Mouse (Mus musculus) stomach, postnatal 0 days (tissue): ENCODE data around the gene Cdk5rap3. TPM values are rescaled to one million over a fixed set of nuclear protein-coding genes. Genes with fewer than 3 reads are reported as not detected.

ENCODE experiments used
- ATAC-seq: fragments of 200-750 bp; cut with Nextera tagmentation; 2 replicates; pipeline ENCODE4 v1.8.0; 2017; ENCODE audit not compliant: low FRiP score, low TSS enrichment
- DNase-seq: peaks from one replicate; pipeline ENCODE4 v3.0.0-alpha.2; 2016; ENCODE audit warnings: low spot score
- H3K27ac ChIP-seq: fragments of 300-500 bp; sonication (generic); replicated peaks from 2 replicates; pipeline ENCODE4 v1.5.1; 2014; ENCODE audit warnings: mild to moderate bottlenecking, control low read depth
- H3K27me3 ChIP-seq: fragments of 300-500 bp; sonication (generic); 2 replicates; pipeline ENCODE4 v1.6.1; 2014; ENCODE audit warnings: low read length; ENCODE audit not compliant: control insufficient read depth, insufficient read depth
- H3K36me3 ChIP-seq: fragments of 300-500 bp; sonication (generic); 2 replicates; pipeline ENCODE4 v1.6.1; 2014; ENCODE audit warnings: low read length, mixed read lengths; ENCODE audit not compliant: control insufficient read depth, insufficient read depth
- H3K4me1 ChIP-seq: fragments of 300-500 bp; sonication (generic); replicated peaks from 2 replicates; pipeline ENCODE4 v1.6.1; 2014; ENCODE audit warnings: antibody characterized with exemption; ENCODE audit not compliant: control insufficient read depth, insufficient read depth
- H3K4me2 ChIP-seq: fragments of 300-500 bp; sonication (generic); replicated peaks from 2 replicates; pipeline ENCODE4 v1.6.1; 2014; ENCODE audit warnings: low read depth, mild to moderate bottlenecking, control low read depth, moderate library complexity
- H3K4me3 ChIP-seq: fragments of 300-500 bp; sonication (generic); 2 replicates; pipeline ENCODE4 v1.5.1; 2014; ENCODE audit warnings: low read depth, low read length, control low read depth
- H3K9ac ChIP-seq: fragments of 300-500 bp; sonication (generic); 2 replicates; pipeline ENCODE4 v1.6.1; 2014; ENCODE audit warnings: mild to moderate bottlenecking, low read length, control low read depth, mixed read lengths
- H3K9me3 ChIP-seq: fragments of 300-500 bp; sonication (generic); 2 replicates; pipeline ENCODE4 v1.6.1; 2016; ENCODE audit warnings: low read length; ENCODE audit not compliant: control insufficient read depth
- CTCF ChIP-seq: IDR thresholded peaks from 2 replicates; pipeline ENCODE4 v1.5.1; 2016; ENCODE audit warnings: antibody characterized with exemption, low read depth, mild to moderate bottlenecking, moderate library complexity
- EP300 ChIP-seq: optimal IDR thresholded peaks from 2 replicates; pipeline ENCODE3; 2016; ENCODE audit warnings: antibody characterized with exemption
- WGBS: fragments of 180-500 bp; shearing (Covaris S2); extraction: QIAGEN DNeasy Blood & Tissue Kit; methylation state at CpG from one replicate; pipeline ENCODE4 v1.1.7; 2014; 5-methylcytosine and 5-hydroxymethylcytosine counted together
- polyA plus RNA-seq: library from polyadenylated mRNA; unstranded; fragments of >200 nt; fragmentation: Nextera tagmentation; extraction: Ambion mirVana; gene quantifications from 2 replicates; pipeline ENCODE4 v1.2.1, GENCODE M21; 2015

The Cdk5rap3 gene
- polyA plus RNA-seq, 1 experiment from 2014 or later = 61.7 TPM

- Histone ChIP-seq H3K9ac (no peak overlapping the region), H3K4me1 (no peaks in the 10 kb centered on the region), H3K36me3 (no peaks in the 10 kb centered on the region), H3K4me3 (no peak overlapping the region), H3K27ac (no peak overlapping the region), H3K4me2 (no peak overlapping the region), H3K27me3 (no peaks in the 10 kb centered on the region), H3K9me3 (no peaks in the 10 kb centered on the region)
- no peak for DNase-seq
- no peak for TF ChIP-seq EP300
- TF ChIP-seq CTCF = no peak
- no peak for ATAC-seq
- whole genome bisulfite sequencing = 36% methylated on average over 3 of the region's 3 CpGs
These were observed 37.6 kb downstream of the Cdk5rap3 start for GRCm38 (mm10) chr11:96878715-96879114.

GRCm38 (mm10) chr11:96877071-96877470 lies 39.2 kb downstream of the Cdk5rap3 start:
- ATAC-seq (no peak), DNase-seq (no peak)
- H3K36me3 ChIP-seq = no peaks in the 10 kb centered on the region
- H3K27ac ChIP-seq = no peak overlapping the region
- H3K9me3 ChIP-seq = no peaks in the 10 kb centered on the region
- TF ChIP-seq CTCF (no peak), EP300 (no peak)
- H3K27me3 ChIP-seq = no peaks in the 10 kb centered on the region
- no peak overlapping the region for H3K4me2 ChIP-seq
- 0 out of 2 replicates have a peak, but pooled peaks cover 2% of the 10 kb centered on the region for H3K4me1 ChIP-seq
- no peak overlapping the region for H3K9ac ChIP-seq
- 46% methylated on average over 4 of the region's 4 CpGs for WGBS
- no peak overlapping the region for H3K4me3 ChIP-seq

GRCm38 (mm10) chr11:96876300-96877040 lies 39.8 kb downstream of the Cdk5rap3 start:
- WGBS = 14% methylated on average over 13 of the region's 13 CpGs
- Histone ChIP-seq H3K4me3 (no peak overlapping the region), H3K4me2 (peak overlapping the region; percentile 53), H3K9ac (no peak overlapping the region), H3K4me1 (0 out of 2 replicates have a peak, but pooled peaks cover 2% of the 10 kb centered on the region), H3K9me3 (no peaks in the 10 kb centered on the region), H3K27me3 (no peaks in the 10 kb centered on the region), H3K27ac (no peak overlapping the region), H3K36me3 (no peaks in the 10 kb centered on the region)
- no peak for TF ChIP-seq EP300
- TF ChIP-seq CTCF = no peak
- no peak for DNase-seq
- ATAC-seq = no peak

GRCm38 (mm10) chr11:96875745-96876144 lies 40.6 kb downstream of the Cdk5rap3 start:
- DNase-seq (peak; percentile 63), ATAC-seq (peak; percentile 74; the same call in 1 of the 2 replicates)
- Histone ChIP-seq H3K9me3 (no peaks in the 10 kb centered on the region), H3K4me1 (0 out of 2 replicates have a peak, but pooled peaks cover 2% of the 10 kb centered on the region), H3K4me3 (peak overlapping the region; percentile 31), H3K9ac (no peak overlapping the region), H3K4me2 (peak overlapping the region; percentile 53), H3K36me3 (no peaks in the 10 kb centered on the region), H3K27ac (no peak overlapping the region), H3K27me3 (no peaks in the 10 kb centered on the region)
- under 1% methylated on average over 35 of the region's 35 CpGs for WGBS
- no peak for TF ChIP-seq CTCF
- TF ChIP-seq EP300 = no peak

GRCm38 (mm10) chr11:96875270-96875669 lies 41.0 kb downstream of the Cdk5rap3 start:
- Histone ChIP-seq H3K9ac (no peak overlapping the region), H3K4me2 (peak overlapping the region; percentile 53), H3K9me3 (no peaks in the 10 kb centered on the region), H3K4me3 (peak overlapping the region; percentile 31; the same call in 1 of the 2 replicates), H3K27me3 (no peaks in the 10 kb centered on the region), H3K36me3 (no peaks in the 10 kb centered on the region), H3K4me1 (0 out of 2 replicates have a peak, but pooled peaks cover 2% of the 10 kb centered on the region), H3K27ac (no peak overlapping the region)
- TF ChIP-seq EP300 (no peak), CTCF (no peak)
- WGBS = 27% methylated on average over 4 of the region's 4 CpGs
- DNase-seq (no peak), ATAC-seq (no peak)

GRCm38 (mm10) chr11:96873601-96874140 lies 42.6 kb downstream of the Cdk5rap3 start:
- ATAC-seq = no peak
- 58% methylated on average over 11 of the region's 11 CpGs for WGBS

More at GRCm38 (mm10) chr11:96873601-96874140, 42.6 kb downstream of the Cdk5rap3 start:
- DNase-seq = no peak
- H3K9ac ChIP-seq = no peak overlapping the region
- no peak overlapping the region for H3K27ac ChIP-seq
- no peaks in the 10 kb centered on the region for H3K9me3 ChIP-seq
- TF ChIP-seq EP300 = no peak
- TF ChIP-seq CTCF = no peak
- H3K4me2 ChIP-seq = no peak overlapping the region
- H3K36me3 ChIP-seq = no peaks in the 10 kb centered on the region
- 0 out of 2 replicates have a peak, but pooled peaks cover 2% of the 10 kb centered on the region for H3K4me1 ChIP-seq
- no peaks in the 10 kb centered on the region for H3K27me3 ChIP-seq
- no peak overlapping the region for H3K4me3 ChIP-seq
